Mouse (Mus musculus) heart, embryonic 12.5 days (tissue): ENCODE data around the gene Rrp9. TPM values are rescaled to one million over a fixed set of nuclear protein-coding genes. Genes with fewer than 3 reads are reported as not detected.

Source experiments
- ATAC-seq: fragments of 200-750 bp; cut with Nextera tagmentation; 2 replicates; pipeline ENCODE4 v1.8.0; 2017; ENCODE audit warnings: moderate TSS enrichment, moderate library complexity; ENCODE audit not compliant: insufficient number of reproducible peaks, low FRiP score
- H3K27ac ChIP-seq: fragments of 300-500 bp; sonication (generic); 2 replicates; pipeline ENCODE4 v1.5.1; 2016; ENCODE audit warnings: mild to moderate bottlenecking, moderate library complexity; ENCODE audit not compliant: poor library complexity, severe bottlenecking
- H3K27me3 ChIP-seq: fragments of 300-500 bp; sonication (generic); replicated peaks from 2 replicates; pipeline ENCODE4 v1.6.1; 2016; ENCODE audit warnings: mild to moderate bottlenecking, moderate library complexity
- H3K36me3 ChIP-seq: fragments of 300-500 bp; sonication (generic); 2 replicates; pipeline ENCODE4 v1.6.1; 2016; ENCODE audit warnings: mild to moderate bottlenecking, moderate library complexity
- H3K4me1 ChIP-seq: fragments of 300-500 bp; sonication (generic); replicated peaks from 2 replicates; pipeline ENCODE4 v1.6.1; 2016; ENCODE audit warnings: mild to moderate bottlenecking
- H3K4me2 ChIP-seq: fragments of 300-500 bp; sonication (generic); 2 replicates; pipeline ENCODE4 v1.6.1; 2016; ENCODE audit warnings: mild to moderate bottlenecking, moderate library complexity
- H3K4me3 ChIP-seq: fragments of 300-500 bp; sonication (generic); 2 replicates; pipeline ENCODE4 v1.5.1; 2016; ENCODE audit warnings: mild to moderate bottlenecking
- H3K9ac ChIP-seq: fragments of 300-500 bp; sonication (generic); 2 replicates; pipeline ENCODE4 v1.6.1; 2016; ENCODE audit warnings: mild to moderate bottlenecking, moderate library complexity
- H3K9me3 ChIP-seq: fragments of 300-500 bp; sonication (generic); replicated peaks from 2 replicates; pipeline ENCODE4 v1.6.1; 2016; ENCODE audit warnings: mild to moderate bottlenecking, moderate library complexity
- WGBS: fragments of 180-500 bp; shearing (Covaris S2); methylation state at CpG from one replicate; pipeline ENCODE4 v1.1.7; 2016; 5-methylcytosine and 5-hydroxymethylcytosine counted together
- polyA plus RNA-seq: library from polyadenylated mRNA; unstranded; fragments of >200 nt; fragmentation: Nextera tagmentation; extraction: Ambion mirVana; gene quantifications from 2 replicates; pipeline ENCODE4 v1.2.1, GENCODE M21; 2016

The Rrp9 gene
- polyA plus RNA-seq, 1 experiment from 2014 or later = 34.5 TPM

DNA sequence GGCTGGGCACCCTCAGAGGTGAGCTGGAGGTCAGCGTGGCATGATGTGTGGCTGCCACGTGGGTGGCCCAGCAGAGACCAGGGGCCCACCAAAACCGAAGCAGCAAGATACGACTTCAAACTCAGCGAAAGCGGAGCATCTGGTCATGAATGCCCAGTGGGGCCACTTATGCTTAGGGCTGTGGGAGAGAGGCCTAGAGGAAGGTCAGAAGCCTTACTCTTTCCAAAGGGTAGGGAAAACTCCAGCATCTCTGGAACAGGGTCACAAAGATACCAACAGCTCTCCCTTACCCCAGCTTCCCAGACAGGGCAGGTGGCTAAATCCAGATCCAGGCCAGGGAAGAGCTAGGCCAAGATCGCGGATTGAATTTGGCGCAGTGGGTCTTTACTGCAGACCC lies 18.6 kb upstream of the Rrp9 start:
- ATAC-seq = no peak
- peak overlapping the region; percentile 51 for H3K9ac ChIP-seq
- peaks cover 70% of the 10 kb centered on the region for H3K4me1 ChIP-seq
- peak overlapping the region; percentile 61 for H3K27ac ChIP-seq
- H3K27me3 ChIP-seq = no peaks in the 10 kb centered on the region
- no peaks in the 10 kb centered on the region for H3K9me3 ChIP-seq
- 54% methylated on average over 9 of the region's 9 CpGs for WGBS
- peaks cover 29% of the 10 kb centered on the region for H3K36me3 ChIP-seq
- peak overlapping the region; percentile 94 for H3K4me2 ChIP-seq
- H3K4me3 ChIP-seq = peak overlapping the region; percentile 4; the same call in 1 of the 2 replicates

DNA sequence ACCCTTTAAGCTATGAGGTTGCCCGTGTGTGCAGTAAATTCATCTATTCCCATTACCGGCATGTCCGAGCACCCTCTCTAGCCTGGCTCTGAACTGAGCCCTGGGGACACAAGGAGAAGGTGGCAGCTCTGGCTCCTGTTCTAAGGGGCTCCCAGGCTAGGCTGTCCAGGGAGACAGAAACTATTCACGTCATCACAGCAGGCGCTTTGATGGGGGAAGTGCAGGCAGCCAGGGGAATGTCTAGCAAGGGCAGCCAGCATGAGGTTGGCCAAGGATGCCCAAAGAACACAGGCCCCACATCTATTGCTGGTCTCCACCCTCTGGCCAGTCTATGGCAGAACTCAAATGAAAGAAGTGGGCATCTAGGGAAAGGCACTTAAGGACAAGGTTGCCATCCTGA lies 17.8 kb upstream of the Rrp9 start:
- no peak overlapping the region for H3K27ac ChIP-seq
- no peak for ATAC-seq
- H3K27me3 ChIP-seq = 0 out of 2 replicates have a peak, but pooled peaks cover under 1% of the 10 kb centered on the region
- H3K36me3 ChIP-seq = peaks cover 36% of the 10 kb centered on the region
- H3K4me2 ChIP-seq = no peak overlapping the region
- H3K4me3 ChIP-seq = no peak overlapping the region
- WGBS = 68% methylated on average over 5 of the region's 5 CpGs
- no peaks in the 10 kb centered on the region for H3K9me3 ChIP-seq
- 0 out of 2 replicates have a peak overlapping the region, but pooled peaks have one; percentile 10 for H3K9ac ChIP-seq
- H3K4me1 ChIP-seq = peaks cover 63% of the 10 kb centered on the region

DNA sequence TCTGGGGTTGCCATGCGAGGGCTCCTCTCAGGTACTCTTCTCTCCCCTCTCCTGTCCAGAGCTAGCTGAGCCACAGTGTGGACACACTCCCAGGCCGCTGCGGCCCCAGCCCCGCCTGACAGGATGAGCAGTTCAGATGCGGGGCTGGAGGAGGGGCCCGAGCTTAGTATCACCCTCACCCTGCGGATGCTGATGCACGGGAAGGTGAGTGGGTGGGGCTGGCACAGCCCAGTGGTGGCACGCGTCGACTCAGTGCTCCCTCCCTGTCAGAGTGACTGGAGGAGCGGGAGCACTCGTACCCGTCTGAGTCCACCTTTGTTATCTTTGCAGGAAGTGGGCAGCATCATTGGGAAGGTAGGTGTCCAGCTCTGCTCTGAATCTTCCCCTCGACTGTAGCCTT lies 15.8 kb upstream of the Rrp9 start:
- H3K9ac ChIP-seq = no peak overlapping the region
- H3K27ac ChIP-seq = no peak overlapping the region
- 72% methylated on average over 15 of the region's 15 CpGs for WGBS
- H3K36me3 ChIP-seq = peaks cover 50% of the 10 kb centered on the region
- ATAC-seq = no peak
- H3K27me3 ChIP-seq = peaks cover 9% of the 10 kb centered on the region; the same call in 1 of the 2 replicates
- H3K4me2 ChIP-seq = no peak overlapping the region
- no peaks in the 10 kb centered on the region for H3K9me3 ChIP-seq
- H3K4me3 ChIP-seq = no peak overlapping the region
- peaks cover 57% of the 10 kb centered on the region for H3K4me1 ChIP-seq

DNA sequence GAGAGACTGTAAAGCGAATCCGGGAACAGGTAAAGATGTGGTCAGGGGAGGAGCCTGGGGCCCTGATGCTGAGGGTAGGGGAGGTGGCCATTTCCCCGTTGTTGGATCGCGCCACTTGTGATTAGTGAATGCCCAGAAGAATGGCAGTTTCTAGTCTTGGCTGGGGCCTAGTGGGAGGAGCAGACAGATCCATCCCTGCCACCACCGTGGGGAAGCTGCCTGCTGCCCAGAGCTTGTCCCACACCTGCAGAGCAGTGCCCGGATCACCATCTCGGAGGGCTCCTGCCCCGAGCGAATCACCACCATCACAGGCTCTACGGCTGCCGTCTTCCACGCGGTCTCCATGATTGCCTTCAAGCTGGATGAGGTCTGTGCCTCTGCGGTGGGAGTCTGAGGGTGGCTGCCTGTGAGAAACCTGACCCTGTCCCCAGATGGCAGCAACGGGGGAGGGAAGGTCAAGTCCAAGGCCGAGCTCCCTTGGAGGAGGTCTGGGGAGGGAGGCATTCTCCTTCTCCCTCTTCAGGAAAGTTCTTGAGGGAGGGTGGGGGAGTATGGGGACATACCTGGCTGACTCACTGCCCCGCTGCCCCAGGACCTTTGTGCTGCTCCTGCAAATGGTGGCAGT lies 15.2 kb upstream of the Rrp9 start:
- 77% methylated on average over 18 of the region's 18 CpGs for WGBS
- Histone ChIP-seq H3K4me1 (peaks cover 54% of the 10 kb centered on the region), H3K4me2 (no peak overlapping the region)

DNA sequence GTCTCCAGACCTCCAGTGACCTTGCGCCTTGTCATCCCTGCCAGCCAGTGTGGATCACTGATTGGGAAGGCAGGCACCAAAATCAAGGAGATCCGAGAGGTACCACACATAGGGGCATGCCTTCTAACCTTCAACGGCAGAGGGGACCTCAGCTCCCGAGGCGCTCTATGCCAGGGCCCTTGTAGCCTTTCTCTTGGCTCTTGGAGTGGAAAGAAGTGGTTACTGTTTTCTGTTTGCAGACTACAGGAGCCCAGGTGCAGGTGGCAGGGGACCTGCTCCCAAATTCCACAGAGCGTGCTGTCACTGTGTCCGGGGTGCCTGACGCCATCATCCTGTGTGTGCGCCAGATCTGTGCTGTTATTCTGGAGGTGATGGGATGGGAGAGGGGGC lies 14.7 kb upstream of the Rrp9 start:
- WGBS = 87% methylated on average over 9 of the region's 9 CpGs
- ATAC-seq = no peak
- peaks cover 50% of the 10 kb centered on the region for H3K36me3 ChIP-seq

More for the DNA sequence above, 15.2 kb upstream of the Rrp9 start:
- Histone ChIP-seq H3K9ac (no peak overlapping the region), H3K27ac (no peak overlapping the region), H3K36me3 (peaks cover 50% of the 10 kb centered on the region), H3K9me3 (no peaks in the 10 kb centered on the region), H3K27me3 (peaks cover 9% of the 10 kb centered on the region; the same call in 1 of the 2 replicates), H3K4me3 (no peak overlapping the region)
- ATAC-seq = no peak

DNA sequence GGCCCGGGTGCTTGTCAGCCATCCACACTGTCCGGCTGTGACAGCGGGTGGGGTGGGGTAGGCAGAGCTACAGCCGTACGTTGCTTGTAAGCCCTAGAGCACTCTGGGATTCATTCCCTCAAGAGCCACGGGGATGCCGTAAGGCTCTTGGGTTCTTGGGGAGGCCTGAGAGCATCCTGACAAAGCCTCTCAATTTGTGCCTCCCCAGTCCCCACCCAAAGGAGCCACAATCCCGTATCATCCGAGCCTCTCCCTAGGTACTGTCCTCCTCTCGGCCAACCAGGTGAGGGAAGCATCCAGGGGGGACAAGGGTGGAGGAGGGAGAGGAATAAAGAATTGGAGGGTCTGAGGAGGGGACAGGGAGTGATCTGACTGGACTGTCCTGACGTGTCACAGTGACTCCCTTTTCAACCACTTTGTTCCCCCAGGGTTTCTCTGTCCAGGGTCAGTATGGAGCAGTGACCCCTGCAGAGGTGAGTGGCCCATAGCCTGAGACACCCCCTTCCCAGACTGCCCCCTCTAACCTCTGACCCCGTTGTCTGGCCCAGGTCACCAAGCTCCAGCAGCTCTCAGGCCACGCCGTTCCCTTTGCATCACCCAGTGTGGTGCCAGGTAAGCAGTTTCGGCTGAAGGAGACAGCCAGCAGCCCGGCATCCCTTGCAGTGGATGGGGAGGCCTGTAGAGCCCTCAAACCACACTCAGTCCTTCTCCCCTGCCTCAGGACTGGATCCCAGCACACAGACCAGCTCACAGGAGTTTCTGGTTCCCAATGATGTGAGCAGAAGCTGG lies 13.9 kb upstream of the Rrp9 start:
- Histone ChIP-seq H3K9ac (no peak overlapping the region), H3K9me3 (no peaks in the 10 kb centered on the region), H3K27me3 (peaks cover 13% of the 10 kb centered on the region), H3K27ac (no peak overlapping the region), H3K4me2 (no peak overlapping the region), H3K4me3 (no peak overlapping the region), H3K4me1 (peaks cover 46% of the 10 kb centered on the region), H3K36me3 (peaks cover 48% of the 10 kb centered on the region)
- no peak for ATAC-seq
- WGBS = 84% methylated on average over 16 of the region's 16 CpGs

More for the DNA sequence above, 14.7 kb upstream of the Rrp9 start:
- H3K9ac ChIP-seq = no peak overlapping the region
- H3K4me1 ChIP-seq = peaks cover 54% of the 10 kb centered on the region
- H3K27me3 ChIP-seq = peaks cover 13% of the 10 kb centered on the region
- no peaks in the 10 kb centered on the region for H3K9me3 ChIP-seq
- no peak overlapping the region for H3K4me3 ChIP-seq
- H3K27ac ChIP-seq = no peak overlapping the region
- H3K4me2 ChIP-seq = no peak overlapping the region

DNA sequence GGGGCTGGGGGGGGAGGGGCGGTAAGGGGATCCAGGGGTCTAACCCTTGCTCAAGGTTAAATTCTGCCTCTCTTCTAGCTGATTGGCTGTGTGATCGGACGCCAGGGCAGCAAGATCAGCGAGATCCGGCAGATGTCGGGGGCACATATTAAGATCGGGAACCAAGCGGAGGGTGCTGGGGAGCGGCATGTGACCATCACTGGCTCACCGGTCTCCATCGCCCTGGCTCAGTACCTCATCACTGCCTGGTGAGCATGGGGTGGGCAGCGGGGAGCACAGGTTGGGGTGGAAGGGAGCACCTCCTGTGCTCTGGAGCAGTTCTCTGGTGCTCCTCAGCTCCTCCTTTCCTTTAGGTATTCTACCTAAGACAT lies 13.3 kb upstream of the Rrp9 start:
- no peak for ATAC-seq
- H3K27ac ChIP-seq = no peak overlapping the region
- 88% methylated on average over 12 of the region's 12 CpGs for WGBS
- peaks cover 48% of the 10 kb centered on the region for H3K36me3 ChIP-seq
- no peak overlapping the region for H3K4me3 ChIP-seq
- H3K9ac ChIP-seq = no peak overlapping the region
- no peaks in the 10 kb centered on the region for H3K9me3 ChIP-seq
- H3K4me1 ChIP-seq = peaks cover 40% of the 10 kb centered on the region
- H3K4me2 ChIP-seq = no peak overlapping the region
- H3K27me3 ChIP-seq = peaks cover 13% of the 10 kb centered on the region

DNA sequence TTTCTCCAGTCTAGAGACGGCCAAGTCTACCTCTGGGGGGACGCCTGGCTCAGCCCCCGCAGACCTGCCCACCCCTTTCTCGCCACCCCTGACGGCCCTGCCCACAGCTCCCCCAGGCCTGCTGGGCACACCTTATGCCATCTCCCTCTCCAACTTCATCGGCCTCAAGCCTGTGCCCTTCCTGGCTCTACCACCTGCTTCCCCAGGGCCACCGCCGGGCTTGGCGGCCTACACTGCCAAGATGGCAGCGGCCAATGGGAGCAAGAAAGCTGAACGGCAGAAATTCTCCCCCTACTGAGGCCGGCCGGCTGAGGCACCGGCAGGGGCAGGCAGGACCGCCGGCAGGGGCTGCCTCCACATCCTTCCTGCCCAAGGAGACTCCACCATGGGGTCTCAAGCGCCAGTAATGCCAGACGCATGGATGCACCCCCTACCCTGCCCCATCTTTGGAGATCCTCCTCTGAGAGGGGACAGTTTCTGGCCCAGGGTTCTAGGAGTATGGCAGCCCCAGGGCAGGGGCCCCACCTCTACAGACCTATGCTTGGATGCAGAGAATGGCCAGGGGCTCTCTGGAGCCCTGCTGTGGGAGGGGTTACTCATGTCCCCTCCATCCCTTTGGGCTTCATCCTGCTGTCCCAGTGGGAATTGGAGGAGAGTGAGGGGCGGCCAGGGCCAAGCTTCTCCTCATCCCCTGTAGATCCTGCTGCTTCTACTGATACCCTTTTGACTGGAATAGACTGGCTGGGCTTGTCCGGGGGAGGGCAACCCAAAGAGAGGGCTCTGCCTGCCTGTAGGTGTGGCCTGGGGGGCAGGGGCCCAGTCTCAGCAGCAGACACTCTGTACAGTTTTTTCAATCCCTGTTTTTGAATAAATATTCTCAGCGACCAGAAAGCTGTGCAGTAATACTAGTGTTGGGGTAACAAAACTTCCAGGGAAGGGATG lies 12.4 kb upstream of the Rrp9 start:
- Histone ChIP-seq H3K4me1 (peaks cover 30% of the 10 kb centered on the region), H3K36me3 (peaks cover 48% of the 10 kb centered on the region), H3K27me3 (peaks cover 13% of the 10 kb centered on the region), H3K27ac (no peak overlapping the region), H3K9me3 (no peaks in the 10 kb centered on the region), H3K4me3 (no peak overlapping the region), H3K4me2 (no peak overlapping the region), H3K9ac (peak overlapping the region; percentile 13; the same call in 1 of the 2 replicates)
- no peak for ATAC-seq
- WGBS = 84% methylated on average over 21 of the region's 21 CpGs

DNA sequence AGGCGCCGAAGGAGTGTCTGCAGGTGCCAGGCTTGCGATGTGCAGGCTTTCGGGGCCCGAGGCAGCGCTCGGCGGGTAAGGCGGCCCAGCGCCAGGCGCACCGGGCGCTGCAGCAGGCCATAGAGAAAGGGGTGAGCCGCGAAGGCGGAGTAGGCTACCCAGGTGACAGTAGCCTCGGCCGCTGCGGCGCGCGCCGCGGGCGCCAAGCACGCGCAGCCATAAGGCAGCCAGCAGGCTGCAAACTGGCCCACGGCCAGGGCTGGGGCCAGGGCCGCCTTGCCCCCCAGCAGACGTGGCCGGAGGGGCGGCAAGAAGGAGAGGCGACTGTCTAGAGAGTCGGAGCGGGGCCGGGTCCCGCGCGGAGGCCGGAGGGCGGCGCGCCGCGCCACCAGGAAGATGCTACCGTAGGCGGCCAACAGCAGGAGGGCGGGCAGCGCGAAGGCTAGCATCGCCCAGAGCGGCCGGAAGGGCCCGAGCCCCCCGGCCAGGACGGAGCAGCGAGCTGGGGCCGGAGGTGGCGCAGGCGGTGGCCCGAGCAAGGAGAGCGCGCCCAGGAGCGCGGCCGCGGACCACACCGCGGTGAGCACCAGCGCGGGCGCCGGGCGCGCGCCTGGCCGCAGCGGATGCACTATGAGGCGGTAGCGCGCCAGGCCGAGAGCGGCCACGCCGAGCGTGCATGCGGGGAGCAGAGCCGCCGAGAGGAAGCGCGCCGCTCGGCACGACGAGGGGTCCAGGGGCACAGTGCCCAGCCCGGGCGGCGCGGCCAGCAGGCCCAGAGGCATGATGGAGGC lies 10.8 kb upstream of the Rrp9 start:
- Histone ChIP-seq H3K4me1 (peaks cover 17% of the 10 kb centered on the region), H3K9ac (peak overlapping the region; percentile 71), H3K36me3 (peaks cover 42% of the 10 kb centered on the region), H3K9me3 (no peaks in the 10 kb centered on the region), H3K4me2 (peak overlapping the region; percentile 93), H3K27ac (no peak overlapping the region), H3K27me3 (peaks cover 13% of the 10 kb centered on the region), H3K4me3 (peak overlapping the region; percentile 59)
- peak; percentile 75 for ATAC-seq
- WGBS = 2% methylated on average over 98 of the region's 99 CpGs

DNA sequence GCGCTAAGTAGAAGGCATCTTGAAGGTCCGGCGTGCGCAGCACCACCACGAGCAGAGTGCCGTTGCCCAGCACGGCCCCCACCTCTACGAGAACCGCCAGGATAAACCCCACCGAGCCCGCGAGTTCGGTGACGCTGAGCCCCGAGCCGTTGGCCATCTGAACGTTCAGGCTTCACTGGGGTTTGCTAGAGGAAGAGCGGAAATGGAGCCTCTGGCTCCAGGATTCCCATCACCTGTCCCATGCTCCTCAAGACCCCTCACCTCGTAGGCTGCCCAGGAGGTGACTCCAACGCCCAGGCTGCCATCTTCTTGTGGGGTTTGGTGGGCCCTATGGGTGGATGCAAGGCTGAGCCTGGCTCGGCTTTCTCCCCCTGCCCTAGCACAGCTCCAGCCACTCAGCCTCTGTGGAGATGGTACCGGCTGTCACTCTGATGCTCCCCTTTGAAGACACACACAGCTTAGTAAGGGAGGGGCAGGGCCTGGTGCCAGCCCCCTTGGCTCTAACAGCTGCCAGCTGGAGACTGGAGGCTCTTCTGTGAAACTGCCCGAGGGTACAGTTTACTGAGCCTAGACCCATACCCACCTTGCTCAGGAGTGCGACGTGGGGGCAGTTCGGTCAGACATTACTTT lies 10.1 kb upstream of the Rrp9 start, which contains the start of gene Gpr62:
Gpr62 (minus strand) TSS at position 368 of the 630 bp plus-strand sequence.
- peak within 1 kb of the TSS; percentile 93 for H3K4me2 ChIP-seq
- peak within 1 kb of the TSS; percentile 71 for H3K9ac ChIP-seq
- peaks cover 14% of the 10 kb centered on the region for H3K4me1 ChIP-seq
- no peak within 1 kb of the TSS for H3K27ac ChIP-seq
- peaks cover 13% of the 10 kb centered on the region for H3K27me3 ChIP-seq
- ATAC-seq = 0 out of 2 replicates have a peak, but pooled peaks have one; percentile 2
- H3K9me3 ChIP-seq = no peaks in the 10 kb centered on the region
- 33% methylated on average over 26 of the region's 26 CpGs for WGBS
- peak within 1 kb of the TSS; percentile 59 for H3K4me3 ChIP-seq
- H3K36me3 ChIP-seq = peaks cover 35% of the 10 kb centered on the region
